Mouse (Mus musculus): ENCODE measurements at regions not wholly inside any gene's neighbourhood (a gene's known extent, or its start where the extent isn't known, plus 50 kb on each side); places are given as distances from the start of the nearest gene placed in this dataset.
A peak's percentile ranks its signal among the peaks of the same experiment; 100 is the strongest.

GRCm38 (mm10) chr3:52652476-52652870 is 364.6 kb downstream of the Cog6 start:
- WGBS: 64% methylated on average over 2 of the region's 2 CpGs

GRCm38 (mm10) chr3:52651862-52652475 is 365.1 kb downstream of the Cog6 start:
- WGBS: 36% methylated on average over 7 of the region's 7 CpGs
- no peak overlapping the region for H3K4me3 ChIP-seq (replicated peaks)
- no peaks in the 10 kb centered on the region for H3K27me3 ChIP-seq

More at GRCm38 (mm10) chr3:52652476-52652870, 364.6 kb downstream of the Cog6 start:
- no peak overlapping the region for H3K4me3 ChIP-seq (replicated peaks)
- no peak for ATAC-seq (ENCODE audit: insufficient number of reproducible peaks, insufficient read depth, low FRiP score, low TSS enrichment, low read depth)
- no peaks in the 10 kb centered on the region for H3K27me3 ChIP-seq
- H3K9me3 ChIP-seq: peaks cover 7% of the 10 kb centered on the region; the same call in 1 of the 2 replicates
- H3K4me1 ChIP-seq (replicated peaks): peaks cover 13% of the 10 kb centered on the region
- H3K27ac ChIP-seq: no peak overlapping the region
- no peak overlapping the region for H3K9ac ChIP-seq (replicated peaks)
- no peak overlapping the region for H3K4me2 ChIP-seq
- H3K36me3 ChIP-seq: no peaks in the 10 kb centered on the region

GRCm38 (mm10) chr3:52650071-52650470 is 367.0 kb downstream of the Cog6 start:
- Histone ChIP-seq H3K27ac (no peak overlapping the region), H3K9ac (replicated peaks) (no peak overlapping the region), H3K27me3 (no peaks in the 10 kb centered on the region), H3K9me3 (no peaks in the 10 kb centered on the region), H3K4me2 (no peak overlapping the region), H3K4me3 (replicated peaks) (no peak overlapping the region), H3K4me1 (replicated peaks) (peaks cover 25% of the 10 kb centered on the region), H3K36me3 (no peaks in the 10 kb centered on the region)
- 95% methylated on average over 3 of the region's 3 CpGs for WGBS
- no peak for ATAC-seq (ENCODE audit: insufficient number of reproducible peaks, insufficient read depth, low FRiP score, low TSS enrichment, low read depth)

More at GRCm38 (mm10) chr3:52651862-52652475, 365.1 kb downstream of the Cog6 start:
- H3K9me3 ChIP-seq: peaks cover 7% of the 10 kb centered on the region; the same call in 1 of the 2 replicates
- no peak overlapping the region for H3K27ac ChIP-seq
- H3K9ac ChIP-seq (replicated peaks): no peak overlapping the region
- H3K36me3 ChIP-seq: no peaks in the 10 kb centered on the region
- ATAC-seq (ENCODE audit: insufficient number of reproducible peaks, insufficient read depth, low FRiP score, low TSS enrichment, low read depth): no peak
- H3K4me1 ChIP-seq (replicated peaks): peaks cover 18% of the 10 kb centered on the region
- 0 out of 2 replicates have a peak overlapping the region, but pooled peaks have one; percentile 2 for H3K4me2 ChIP-seq

GRCm38 (mm10) chr3:52648836-52649500 is 368.1 kb downstream of the Cog6 start:
- H3K9ac ChIP-seq (replicated peaks): no peak overlapping the region
- no peak overlapping the region for H3K4me2 ChIP-seq
- WGBS: 80% methylated on average over 4 of the region's 4 CpGs
- no peak overlapping the region for H3K27ac ChIP-seq
- no peak for ATAC-seq (ENCODE audit: insufficient number of reproducible peaks, insufficient read depth, low FRiP score, low TSS enrichment, low read depth)
- H3K36me3 ChIP-seq: no peaks in the 10 kb centered on the region
- peaks cover 36% of the 10 kb centered on the region for H3K4me1 ChIP-seq (replicated peaks)
- no peaks in the 10 kb centered on the region for H3K27me3 ChIP-seq
- no peak overlapping the region for H3K4me3 ChIP-seq (replicated peaks)
- no peaks in the 10 kb centered on the region for H3K9me3 ChIP-seq

GRCm38 (mm10) chr3:52647900-52648299 is 369.1 kb downstream of the Cog6 start:
- H3K4me1 ChIP-seq (replicated peaks): peaks cover 44% of the 10 kb centered on the region
- H3K27ac ChIP-seq: no peak overlapping the region
- no peak overlapping the region for H3K4me3 ChIP-seq (replicated peaks)
- no peak for ATAC-seq (ENCODE audit: insufficient number of reproducible peaks, insufficient read depth, low FRiP score, low TSS enrichment, low read depth)
- WGBS: 92% methylated on average over 5 of the region's 5 CpGs
- no peaks in the 10 kb centered on the region for H3K9me3 ChIP-seq
- no peaks in the 10 kb centered on the region for H3K27me3 ChIP-seq
- H3K4me2 ChIP-seq: no peak overlapping the region
- no peak overlapping the region for H3K9ac ChIP-seq (replicated peaks)
- H3K36me3 ChIP-seq: no peaks in the 10 kb centered on the region

- Histone ChIP-seq H3K27ac (no peak overlapping the region), H3K36me3 (no peaks in the 10 kb centered on the region), H3K4me3 (replicated peaks) (no peak overlapping the region), H3K9ac (replicated peaks) (no peak overlapping the region), H3K4me1 (replicated peaks) (peaks cover 44% of the 10 kb centered on the region), H3K4me2 (no peak overlapping the region), H3K27me3 (no peaks in the 10 kb centered on the region), H3K9me3 (no peaks in the 10 kb centered on the region)
- WGBS: 44% methylated on average over 10 of the region's 10 CpGs
- ATAC-seq (ENCODE audit: insufficient number of reproducible peaks, insufficient read depth, low FRiP score, low TSS enrichment, low read depth): no peak
These were observed 369.8 kb downstream of the Cog6 start for GRCm38 (mm10) chr3:52647161-52647692.

- H3K36me3 ChIP-seq: no peaks in the 10 kb centered on the region
- no peak for ATAC-seq (ENCODE audit: insufficient number of reproducible peaks, insufficient read depth, low FRiP score, low TSS enrichment, low read depth)
- H3K9ac ChIP-seq (replicated peaks): no peak overlapping the region
- H3K4me1 ChIP-seq (replicated peaks): peaks cover 43% of the 10 kb centered on the region
- WGBS: 25% methylated on average over 12 of the region's 12 CpGs
- no peak overlapping the region for H3K4me3 ChIP-seq (replicated peaks)
- H3K9me3 ChIP-seq: no peaks in the 10 kb centered on the region
- H3K27me3 ChIP-seq: no peaks in the 10 kb centered on the region
- H3K27ac ChIP-seq: no peak overlapping the region
- no peak overlapping the region; the same call in 1 of the 2 replicates for H3K4me2 ChIP-seq
These were observed 371.9 kb downstream of the Cog6 start for GRCm38 (mm10) chr3:52645156-52645555.

GRCm38 (mm10) chr3:52644178-52645128 is 372.6 kb downstream of the Cog6 start:
- ATAC-seq (ENCODE audit: insufficient number of reproducible peaks, insufficient read depth, low FRiP score, low TSS enrichment, low read depth): no peak
- H3K27me3 ChIP-seq: no peaks in the 10 kb centered on the region
- H3K4me1 ChIP-seq (replicated peaks): peaks cover 43% of the 10 kb centered on the region
- WGBS: 29% methylated on average over 16 of the region's 16 CpGs
- no peak overlapping the region for H3K9ac ChIP-seq (replicated peaks)
- H3K36me3 ChIP-seq: no peaks in the 10 kb centered on the region
- no peak overlapping the region for H3K4me3 ChIP-seq (replicated peaks)
- no peaks in the 10 kb centered on the region for H3K9me3 ChIP-seq
- no peak overlapping the region; the same call in 1 of the 2 replicates for H3K4me2 ChIP-seq
- H3K27ac ChIP-seq: no peak overlapping the region

- ATAC-seq (ENCODE audit: insufficient number of reproducible peaks, insufficient read depth, low FRiP score, low TSS enrichment, low read depth): no peak
- WGBS: 77% methylated on average over 10 of the region's 10 CpGs
- Histone ChIP-seq H3K4me3 (replicated peaks) (no peak overlapping the region), H3K4me1 (replicated peaks) (peaks cover 43% of the 10 kb centered on the region), H3K27ac (0 out of 2 replicates have a peak overlapping the region, but pooled peaks have one; percentile 9), H3K36me3 (no peaks in the 10 kb centered on the region), H3K9me3 (no peaks in the 10 kb centered on the region), H3K9ac (replicated peaks) (no peak overlapping the region), H3K4me2 (no peak overlapping the region), H3K27me3 (no peaks in the 10 kb centered on the region)
These were observed 373.2 kb downstream of the Cog6 start for GRCm38 (mm10) chr3:52643796-52644177.

- H3K9ac ChIP-seq (replicated peaks): no peak overlapping the region
- H3K27ac ChIP-seq: 0 out of 2 replicates have a peak overlapping the region, but pooled peaks have one; percentile 9
- no peak overlapping the region for H3K4me3 ChIP-seq (replicated peaks)
- H3K4me1 ChIP-seq (replicated peaks): peaks cover 43% of the 10 kb centered on the region
- 75% methylated on average over 9 of the region's 9 CpGs for WGBS
- no peaks in the 10 kb centered on the region for H3K9me3 ChIP-seq
- no peaks in the 10 kb centered on the region for H3K27me3 ChIP-seq
- no peak for ATAC-seq (ENCODE audit: insufficient number of reproducible peaks, insufficient read depth, low FRiP score, low TSS enrichment, low read depth)
- no peaks in the 10 kb centered on the region for H3K36me3 ChIP-seq
- H3K4me2 ChIP-seq: no peak overlapping the region
These were observed 373.9 kb downstream of the Cog6 start for GRCm38 (mm10) chr3:52643100-52643551.
